Mouse (Mus musculus) midbrain, embryonic 11.5 days (tissue): ENCODE measurements around the gene Gabrb2. TPM values are rescaled to one million over a fixed set of nuclear protein-coding genes. Genes with fewer than 3 reads are reported as not detected.
A peak's percentile ranks its signal among the peaks of the same experiment; 100 is the strongest.

ENCODE experiments used
- ATAC-seq: fragments of 200-750 bp; cut with Nextera tagmentation; 2 replicates; pipeline ENCODE4 v1.8.0; 2017; ENCODE audit warnings: moderate TSS enrichment, moderate library complexity; ENCODE audit not compliant: low FRiP score
- DNase-seq: peaks from one replicate; pipeline ENCODE4 v3.0.0; 2015; ENCODE audit warnings: low spot score; ENCODE audit errors: missing footprints
- H3K27ac ChIP-seq: fragments of 300-500 bp; sonication (generic); 2 replicates; pipeline ENCODE4 v1.5.1; 2014; ENCODE audit warnings: low read depth, low read length
- H3K27me3 ChIP-seq: fragments of 300-500 bp; sonication (generic); 2 replicates; pipeline ENCODE4 v1.6.1; 2014; ENCODE audit warnings: mild to moderate bottlenecking, low read length, moderate library complexity, mixed read lengths; ENCODE audit not compliant: control insufficient read depth, insufficient read depth
- H3K36me3 ChIP-seq: fragments of 300-500 bp; sonication (generic); 2 replicates; pipeline ENCODE4 v1.6.1; 2014; ENCODE audit warnings: mild to moderate bottlenecking, low read length, moderate library complexity, mixed read lengths; ENCODE audit not compliant: control insufficient read depth, insufficient read depth
- H3K4me1 ChIP-seq: fragments of 300-500 bp; sonication (generic); 2 replicates; pipeline ENCODE4 v1.6.1; 2014; ENCODE audit warnings: low read length; ENCODE audit not compliant: control insufficient read depth, insufficient read depth
- H3K4me2 ChIP-seq: fragments of 300-500 bp; sonication (generic); 2 replicates; pipeline ENCODE4 v1.6.1; 2014; ENCODE audit warnings: mild to moderate bottlenecking, moderate library complexity
- H3K4me3 ChIP-seq: fragments of 300-500 bp; sonication (generic); 2 replicates; pipeline ENCODE4 v1.5.1; 2014; ENCODE audit warnings: low read depth, low read length
- H3K9ac ChIP-seq: fragments of 300-500 bp; sonication (generic); 2 replicates; pipeline ENCODE4 v1.6.1; 2014; ENCODE audit warnings: low read length
- H3K9me3 ChIP-seq: fragments of 300-500 bp; sonication (generic); 2 replicates; pipeline ENCODE4 v1.6.1; 2016; ENCODE audit warnings: low read length; ENCODE audit not compliant: control insufficient read depth
- WGBS: fragments of 180-500 bp; shearing (Covaris S2); extraction: QIAGEN DNeasy Blood & Tissue Kit; methylation state at CpG from one replicate; pipeline ENCODE4 v1.1.7; 2014; 5-methylcytosine and 5-hydroxymethylcytosine counted together
- polyA plus RNA-seq: library from polyadenylated mRNA; unstranded; fragments of >200 nt; fragmentation: Nextera tagmentation; extraction: Ambion mirVana; gene quantifications from 2 replicates; pipeline ENCODE4 v1.2.1, GENCODE M21; 2014

Gabrb2 gene
- polyA plus RNA-seq, 1 experiment from 2014 or later: 11.2 TPM

- DNase-seq: no peak
- H3K4me2 ChIP-seq: no peak overlapping the region
- H3K36me3 ChIP-seq: no peaks in the 10 kb centered on the region
- no peaks in the 10 kb centered on the region for H3K9me3 ChIP-seq
- no peaks in the 10 kb centered on the region for H3K27me3 ChIP-seq
- no peak for ATAC-seq
- H3K4me1 ChIP-seq: no peaks in the 10 kb centered on the region
- H3K27ac ChIP-seq: no peak overlapping the region
- no peak overlapping the region for H3K9ac ChIP-seq
- no peak overlapping the region for H3K4me3 ChIP-seq
Observed at GRCm38 (mm10) chr11:42431495-42431894, 11.9 kb downstream of the Gabrb2 start.

- H3K27me3 ChIP-seq: no peaks in the 10 kb centered on the region
- no peaks in the 10 kb centered on the region for H3K36me3 ChIP-seq
- DNase-seq (no peak), ATAC-seq (no peak)
- no peak overlapping the region for H3K9ac ChIP-seq
- H3K4me3 ChIP-seq: no peak overlapping the region
- no peak overlapping the region for H3K27ac ChIP-seq
- H3K9me3 ChIP-seq: no peaks in the 10 kb centered on the region
- no peaks in the 10 kb centered on the region for H3K4me1 ChIP-seq
- 80% methylated on average over 2 of the region's 2 CpGs for WGBS
- H3K4me2 ChIP-seq: no peak overlapping the region
Observed at GRCm38 (mm10) chr11:42438978-42439377, 19.4 kb downstream of the Gabrb2 start.

GRCm38 (mm10) chr11:42443641-42444040 lies 24.1 kb downstream of the Gabrb2 start:
- ATAC-seq (no peak), DNase-seq (no peak)
- Histone ChIP-seq H3K27me3 (no peaks in the 10 kb centered on the region), H3K27ac (no peak overlapping the region), H3K36me3 (no peaks in the 10 kb centered on the region), H3K9ac (no peak overlapping the region), H3K4me1 (no peaks in the 10 kb centered on the region), H3K4me3 (no peak overlapping the region), H3K9me3 (no peaks in the 10 kb centered on the region), H3K4me2 (no peak overlapping the region)

- no peak overlapping the region for H3K4me2 ChIP-seq
- 84% methylated on average over 4 of the region's 4 CpGs for WGBS
- H3K4me3 ChIP-seq: no peak overlapping the region
- no peaks in the 10 kb centered on the region for H3K36me3 ChIP-seq
- H3K27ac ChIP-seq: no peak overlapping the region
- no peak overlapping the region for H3K9ac ChIP-seq
- H3K4me1 ChIP-seq: no peaks in the 10 kb centered on the region
- H3K9me3 ChIP-seq: no peaks in the 10 kb centered on the region
- ATAC-seq (no peak), DNase-seq (no peak)
- H3K27me3 ChIP-seq: no peaks in the 10 kb centered on the region
Observed at GRCm38 (mm10) chr11:42448929-42449328, 29.4 kb downstream of the Gabrb2 start.

- H3K4me1 ChIP-seq: no peaks in the 10 kb centered on the region
- H3K9ac ChIP-seq: no peak overlapping the region
- H3K4me3 ChIP-seq: no peak overlapping the region
- no peaks in the 10 kb centered on the region for H3K9me3 ChIP-seq
- no peak overlapping the region for H3K4me2 ChIP-seq
- no peaks in the 10 kb centered on the region for H3K27me3 ChIP-seq
- no peaks in the 10 kb centered on the region for H3K36me3 ChIP-seq
- ATAC-seq (no peak), DNase-seq (no peak)
- WGBS: 97% methylated on average over 1 of the region's 1 CpGs
- H3K27ac ChIP-seq: no peak overlapping the region
Observed at GRCm38 (mm10) chr11:42464136-42464535, 44.6 kb downstream of the Gabrb2 start.

GRCm38 (mm10) chr11:42468381-42468780 lies 48.8 kb downstream of the Gabrb2 start:
- Histone ChIP-seq H3K4me1 (no peaks in the 10 kb centered on the region), H3K9me3 (no peaks in the 10 kb centered on the region), H3K4me3 (no peak overlapping the region), H3K36me3 (no peaks in the 10 kb centered on the region), H3K4me2 (no peak overlapping the region), H3K9ac (no peak overlapping the region), H3K27me3 (no peaks in the 10 kb centered on the region), H3K27ac (no peak overlapping the region)
- DNase-seq (no peak), ATAC-seq (no peak)
- WGBS: 88% methylated on average over 3 of the region's 3 CpGs

GRCm38 (mm10) chr11:42474523-42474922 lies 55.0 kb downstream of the Gabrb2 start:
- no peak for DNase-seq
- 69% methylated on average over 3 of the region's 3 CpGs for WGBS
- no peaks in the 10 kb centered on the region for H3K36me3 ChIP-seq
- no peak overlapping the region for H3K4me2 ChIP-seq
- no peak for ATAC-seq
- H3K4me3 ChIP-seq: no peak overlapping the region
- no peaks in the 10 kb centered on the region for H3K4me1 ChIP-seq
- no peak overlapping the region for H3K27ac ChIP-seq
- no peaks in the 10 kb centered on the region for H3K9me3 ChIP-seq
- H3K27me3 ChIP-seq: no peaks in the 10 kb centered on the region
- H3K9ac ChIP-seq: no peak overlapping the region

- H3K27me3 ChIP-seq: no peaks in the 10 kb centered on the region
- DNase-seq (no peak), ATAC-seq (peak; percentile 85)
- no peak overlapping the region for H3K9ac ChIP-seq
- no peak overlapping the region for H3K4me2 ChIP-seq
- H3K4me3 ChIP-seq: no peak overlapping the region
- no peaks in the 10 kb centered on the region for H3K36me3 ChIP-seq
- H3K4me1 ChIP-seq: no peaks in the 10 kb centered on the region
- H3K27ac ChIP-seq: no peak overlapping the region
- no peaks in the 10 kb centered on the region for H3K9me3 ChIP-seq
Observed at GRCm38 (mm10) chr11:42487625-42488024, 68.1 kb downstream of the Gabrb2 start.

GRCm38 (mm10) chr11:42501166-42501565 lies 81.6 kb downstream of the Gabrb2 start:
- ATAC-seq: no peak
- no peak overlapping the region for H3K4me2 ChIP-seq
- no peak overlapping the region for H3K4me3 ChIP-seq
- H3K27ac ChIP-seq: no peak overlapping the region
- H3K9ac ChIP-seq: no peak overlapping the region
- DNase-seq: no peak
- no peaks in the 10 kb centered on the region for H3K27me3 ChIP-seq
- H3K4me1 ChIP-seq: no peaks in the 10 kb centered on the region
- no peaks in the 10 kb centered on the region for H3K36me3 ChIP-seq
- no peaks in the 10 kb centered on the region for H3K9me3 ChIP-seq

- 81% methylated on average over 2 of the region's 2 CpGs for whole genome bisulfite sequencing
- ATAC-seq (no peak), DNase-seq (no peak)
- no peaks in the 10 kb centered on the region for H3K27me3 ChIP-seq
- H3K36me3 ChIP-seq: no peaks in the 10 kb centered on the region
- no peak overlapping the region for H3K4me2 ChIP-seq
- H3K4me3 ChIP-seq: no peak overlapping the region
- H3K9ac ChIP-seq: no peak overlapping the region
- no peaks in the 10 kb centered on the region for H3K9me3 ChIP-seq
- H3K27ac ChIP-seq: no peak overlapping the region
- H3K4me1 ChIP-seq: no peaks in the 10 kb centered on the region
Observed at GRCm38 (mm10) chr11:42505436-42505835, 85.9 kb downstream of the Gabrb2 start.
